Mouse (Mus musculus) cortical plate, adult 2 months (tissue): ENCODE measurements at regions not wholly inside any gene's neighbourhood (a gene's known extent, or its start where the extent isn't known, plus 50 kb on each side); places are given as distances from the start of the nearest gene placed in this dataset.
"Not testable (repeated sequence)": the region's sequence is repeated elsewhere in the genome, so short reads cannot be mapped to it uniquely, and the experiment has no call there.

Source experiments
- CTCF ChIP-seq: fragments of 200-500 bp; IDR thresholded peaks from 2 replicates; pipeline ENCODE4 v1.5.1; 2011; ENCODE audit warnings: mild to moderate bottlenecking, control low read depth, low read length; ENCODE audit not compliant: insufficient read depth; ENCODE audit errors: extremely low read depth
- POLR2A ChIP-seq: fragments of 200-500 bp; IDR thresholded peaks from 2 replicates; pipeline ENCODE4 v1.6.1; 2011; ENCODE audit warnings: mild to moderate bottlenecking, low read length, control low read depth; ENCODE audit not compliant: insufficient read depth; ENCODE audit errors: extremely low read depth

DNA sequence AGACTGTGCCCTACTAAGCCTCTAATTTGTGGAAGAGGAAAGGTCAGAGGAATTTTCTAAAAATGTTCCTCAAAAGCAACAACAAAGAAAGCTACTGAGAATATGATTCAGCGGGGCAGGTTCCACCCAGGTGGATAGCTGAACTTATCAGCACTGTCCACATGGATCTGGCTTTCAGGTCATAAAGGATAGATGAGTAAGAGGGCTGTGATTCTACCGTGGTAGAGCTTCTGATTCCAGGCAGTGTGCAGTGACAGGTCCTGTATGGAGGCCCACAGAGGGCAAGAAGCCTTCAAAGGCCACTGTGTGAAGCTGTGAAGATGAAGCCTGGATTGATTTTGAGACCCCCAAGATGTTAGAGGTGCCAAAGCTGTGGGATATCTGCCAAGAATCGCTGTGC lies 51.8 kb downstream of the Teddm3 start:
- TF ChIP-seq CTCF, POLR2A: not testable (repeated sequence)
